Comparison of ENCODE assay signal across 23 mouse cellular contexts in genomic region chr19:39652381-39652780, GRCm38 (mm10). TPM values are rescaled to one million over a fixed set of nuclear protein-coding genes. Genes with fewer than 3 reads are reported as not detected.
DNase-seq lines count a peak whose midpoint lies in the region.
"Had no signal": no experiment of that assay in that cellular context is flagged by ENCODE, and none has a peak within 500 bp of the region (broad histone marks: within the 10 kb centered on the region; RNA-seq: fewer than 3 reads in every experiment).

No protein-coding gene starts in this region.

- DNase-seq in ES-CJ7 (ENCODE audit: low read depth, low spot score) (peak; percentile 59), R1 (ENCODE audit: low read depth, low spot score) (peak; percentile 89), ZHBTc4 (ENCODE audit: low read depth, low spot score) (peak; percentile 70)
- no peak for DNase-seq in gastrocnemius, adult 18-20 months (ENCODE audit: low spot score)
- no peak for DNase-seq in thymus, postnatal 36 days
- no peak for DNase-seq in right cerebral cortex, postnatal 14 days
- DNase-seq: adrenal gland, adult 2 months; adrenal gland, adult 8-10 months; adrenal gland, postnatal 10 days; adrenal gland, postnatal 14 days; adrenal gland, postnatal 25 days; adrenal gland, postnatal 36 days; B cell, adult 2 months; cerebellum, adult 11 months; cerebellum, adult 11-12 months; cerebellum, adult 18-20 months; cerebellum, adult 2 months; cerebellum, adult 8-10 months; cerebellum, adult 9-10 months had no signal

RNA-seq across cellular contexts. Expression of gene Cyp2c67, which starts 3.5 kb away (rescaled TPM):
- total RNA-seq in gastrocnemius, adult 18-20 months (2021) = not detected
- total RNA-seq: adrenal gland, adult 18-20 months; adrenal gland, postnatal 25 days; CH12.LX; ES-E14; MEL had no signal

Comparison
In these comparisons a context has a peak if more than half of its experiments do, and no peak if none do; other contexts are left out.
1. DNase-seq: peak in ES-CJ7 (single experiment), R1 (single experiment) and ZHBTc4 (single experiment); none in gastrocnemius, adult 18-20 months (single experiment), thymus, postnatal 36 days (0 of 2) and right cerebral cortex, postnatal 14 days (single experiment).